8 mouse cellular contexts compared by ENCODE assay signal in the genomic region with DNA sequence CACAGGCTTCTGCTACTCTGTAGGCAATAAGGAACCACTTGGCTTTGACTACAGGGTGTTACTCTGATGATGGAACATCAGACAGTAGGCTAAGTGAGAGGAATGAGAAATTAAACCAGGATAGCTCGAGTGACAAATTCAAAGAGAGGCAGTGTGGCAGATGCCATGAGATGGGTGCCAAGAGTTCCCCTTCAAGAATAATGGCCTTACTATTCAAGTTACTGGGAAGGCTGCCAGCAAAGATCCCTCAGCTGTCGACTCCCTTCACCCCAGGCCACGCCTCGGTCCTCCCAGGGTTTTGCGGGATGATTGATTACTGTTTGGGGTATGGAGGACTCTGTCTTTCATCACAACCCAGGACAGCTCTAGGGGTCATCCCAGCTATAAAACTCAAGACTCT. TPM values are rescaled to one million over a fixed set of nuclear protein-coding genes. Genes with fewer than 3 reads are reported as not detected.
A peak's percentile ranks its signal among the peaks of the same experiment; 100 is the strongest.
DNase-seq lines count a peak whose midpoint lies in the region; ATAC-seq lines count a peak whose summit lies in the region.

No protein-coding gene starts in this region.

- no peaks in the 10 kb centered on the region for H3K9me3 ChIP-seq in embryonic facial prominence, embryonic 14.5 days (ENCODE audit: control insufficient read depth, low read length)
- no peaks in the 10 kb centered on the region for H3K9me3 ChIP-seq in embryonic facial prominence, embryonic 10.5 days
- H3K9me3 ChIP-seq in midbrain, embryonic 15.5 days: no peaks in the 10 kb centered on the region

- no peak overlapping the region for H3K9ac ChIP-seq in embryonic facial prominence, embryonic 14.5 days (ENCODE audit: low read depth, low read length)
- no peak overlapping the region for H3K9ac ChIP-seq in midbrain, embryonic 15.5 days

- peak; percentile 89 for DNase-seq in embryonic facial prominence, embryonic 14.5 days (ENCODE audit: low spot score)
- DNase-seq in embryonic facial prominence, embryonic 10.5 days (ENCODE audit: low spot score): no peak
- peak; percentile 38 for DNase-seq in right cerebral cortex, postnatal 14 days
- DNase-seq in right cerebral cortex, postnatal 25 days: no peak
- peak; percentile 76 for DNase-seq in layer of hippocampus, adult 11-12 months (ENCODE audit: low spot score)
- no peak for DNase-seq in ovary, adult 18-20 months (ENCODE audit: low spot score)
- no peak for DNase-seq in thymus, postnatal 4 days

- H3K27me3 ChIP-seq in embryonic facial prominence, embryonic 14.5 days (replicated peaks; ENCODE audit: control insufficient read depth, insufficient read depth, low read length): no peaks in the 10 kb centered on the region
- H3K27me3 ChIP-seq in embryonic facial prominence, embryonic 10.5 days (replicated peaks; ENCODE audit: low read depth, poor library complexity, severe bottlenecking): no peaks in the 10 kb centered on the region
- no peaks in the 10 kb centered on the region for H3K27me3 ChIP-seq in midbrain, embryonic 15.5 days (replicated peaks)

- ATAC-seq in embryonic facial prominence, embryonic 14.5 days (ENCODE audit: low read depth): peak; percentile 73
- peak; percentile 62; the same call in 1 of the 2 replicates for ATAC-seq in midbrain, embryonic 15.5 days (replicated peaks)

- 48% methylated on average over 5 of the region's 5 CpGs for WGBS in embryonic facial prominence, embryonic 14.5 days
- WGBS in embryonic facial prominence, embryonic 10.5 days: 73% methylated on average over 5 of the region's 5 CpGs
- WGBS in midbrain, embryonic 15.5 days: 62% methylated on average over 5 of the region's 5 CpGs

- H3K4me1 ChIP-seq in embryonic facial prominence, embryonic 14.5 days (ENCODE audit: control insufficient read depth, insufficient read depth, low read length): no peaks in the 10 kb centered on the region
- H3K4me1 ChIP-seq in embryonic facial prominence, embryonic 10.5 days: 0 out of 2 replicates have a peak, but pooled peaks cover 1% of the 10 kb centered on the region
- no peaks in the 10 kb centered on the region; the same call in 1 of the 2 replicates for H3K4me1 ChIP-seq in midbrain, embryonic 15.5 days

- H3K27ac ChIP-seq in embryonic facial prominence, embryonic 14.5 days (replicated peaks; ENCODE audit: low read depth, low read length): no peak overlapping the region
- H3K27ac ChIP-seq in embryonic facial prominence, embryonic 10.5 days (replicated peaks): no peak overlapping the region
- H3K27ac ChIP-seq in midbrain, embryonic 15.5 days: no peak overlapping the region

- H3K4me2 ChIP-seq in embryonic facial prominence, embryonic 14.5 days (ENCODE audit: low read depth, low read length): no peak overlapping the region
- H3K4me2 ChIP-seq in midbrain, embryonic 15.5 days: no peak overlapping the region

- H3K4me3 ChIP-seq in embryonic facial prominence, embryonic 14.5 days (ENCODE audit: low read depth, low read length): no peak overlapping the region
- H3K4me3 ChIP-seq in embryonic facial prominence, embryonic 10.5 days: no peak overlapping the region
- no peak overlapping the region for H3K4me3 ChIP-seq in midbrain, embryonic 15.5 days

- H3K36me3 ChIP-seq in embryonic facial prominence, embryonic 14.5 days (ENCODE audit: control insufficient read depth, insufficient read depth, low read length): no peaks in the 10 kb centered on the region
- H3K36me3 ChIP-seq in embryonic facial prominence, embryonic 10.5 days (replicated peaks): no peaks in the 10 kb centered on the region
- no peaks in the 10 kb centered on the region for H3K36me3 ChIP-seq in midbrain, embryonic 15.5 days (replicated peaks)

RNA-seq across cellular contexts. Expression of a gene that starts 28.4 kb away (rescaled TPM):
- polyA plus RNA-seq in embryonic facial prominence, embryonic 14.5 days (2014; fragmentation: Nextera tagmentation; extraction: Ambion mirVana): 39.2 and 40.4 TPM in 2 replicates
- polyA plus RNA-seq in embryonic facial prominence, embryonic 10.5 days (2016; fragmentation: Nextera tagmentation; extraction: Ambion mirVana): 10.0 and 11.0 TPM in 2 replicates
- 9.7 and 11.2 TPM in 2 replicates for polyA plus RNA-seq in midbrain, embryonic 15.5 days (2015; fragmentation: Nextera tagmentation; extraction: Ambion mirVana)

Comparison
In these comparisons a context has a peak if more than half of its experiments do, and no peak if none do; other contexts are left out.
1. DNase-seq: peak in embryonic facial prominence, embryonic 14.5 days (single experiment), right cerebral cortex, postnatal 14 days (single experiment) and layer of hippocampus, adult 11-12 months (single experiment); none in embryonic facial prominence, embryonic 10.5 days (single experiment), right cerebral cortex, postnatal 25 days (single experiment), ovary, adult 18-20 months (single experiment) and thymus, postnatal 4 days (single experiment).